Mouse (Mus musculus): ENCODE results near the gene Myo10.

The Myo10 gene

DNA sequence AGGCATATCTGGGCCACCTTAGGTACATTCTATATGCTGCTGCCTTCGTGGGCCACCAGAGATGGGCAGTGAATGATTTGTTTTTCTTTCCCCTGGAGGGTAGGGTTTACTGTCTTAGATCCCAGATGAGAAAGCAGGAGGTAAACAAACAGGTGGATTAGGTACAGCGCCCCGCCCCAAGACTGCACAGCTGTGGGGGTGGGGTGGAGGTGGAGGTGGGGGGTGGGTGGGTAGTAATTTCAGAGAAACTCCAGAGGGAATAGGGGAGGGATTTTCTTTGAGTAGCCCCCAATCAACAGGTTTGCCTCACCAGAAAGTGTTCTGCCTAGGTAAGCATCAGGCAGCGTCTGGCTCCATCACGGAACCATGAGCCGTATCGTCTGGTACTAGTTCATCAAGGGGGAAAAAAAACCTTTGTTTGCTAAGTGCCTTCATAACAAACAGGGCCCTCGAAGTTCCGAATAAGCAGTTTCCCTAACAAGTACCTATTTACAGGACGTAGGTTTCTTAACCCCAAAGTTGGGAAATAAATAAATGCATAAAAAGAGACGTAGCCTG is 221.8 kb downstream of the Myo10 start:
- DNase-seq (ENCODE audit: low spot score) = no peak

DNA sequence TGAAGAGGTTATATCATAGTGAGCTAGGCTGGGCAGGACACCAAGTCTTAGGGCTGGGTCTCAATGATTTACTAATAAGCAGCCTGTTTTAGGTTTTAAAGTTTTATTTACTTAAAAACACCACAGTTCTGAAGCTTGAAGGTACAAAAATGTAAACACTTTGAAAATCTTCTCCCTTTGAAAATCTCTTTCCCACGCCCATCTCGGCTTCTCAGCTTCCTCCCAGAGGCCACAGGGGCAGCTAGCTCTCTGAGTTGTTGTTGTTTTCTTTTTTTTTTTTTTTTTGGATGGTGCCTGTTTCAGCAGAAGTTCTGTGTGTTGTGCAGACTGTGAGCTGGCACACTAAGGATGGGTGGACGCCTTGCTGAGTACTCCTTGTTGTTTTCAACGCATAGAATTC is 222.4 kb downstream of the Myo10 start:
- no peak for DNase-seq (ENCODE audit: low spot score)

DNA sequence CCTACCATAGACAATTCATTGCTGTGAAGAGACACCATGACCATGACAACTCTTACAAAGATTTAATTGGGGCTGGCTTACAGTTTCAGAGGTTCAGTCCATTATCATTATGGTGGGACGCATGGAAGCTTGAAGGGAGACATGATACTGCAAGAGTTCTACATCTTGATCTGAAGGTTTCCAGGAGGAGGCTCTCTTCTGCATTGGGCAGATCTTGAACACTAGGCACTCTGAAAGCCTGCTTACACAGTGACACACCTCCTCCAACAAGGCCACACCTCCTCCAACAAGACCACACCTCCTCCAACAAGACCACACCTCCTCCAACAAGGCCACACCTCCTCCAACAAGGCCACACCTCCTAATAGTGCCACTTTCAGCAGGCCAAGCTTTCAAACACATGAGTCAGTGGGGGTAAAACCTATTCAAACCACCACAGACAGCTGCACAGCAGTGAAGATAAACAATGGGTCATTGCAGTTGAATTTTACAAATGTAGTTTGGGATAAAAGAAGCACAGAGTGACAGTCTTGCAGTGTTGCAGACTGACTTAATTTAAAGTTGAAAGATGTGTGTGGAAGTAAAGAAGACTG is 225.3 kb downstream of the Myo10 start:
- no peak for DNase-seq (ENCODE audit: low spot score)

DNA sequence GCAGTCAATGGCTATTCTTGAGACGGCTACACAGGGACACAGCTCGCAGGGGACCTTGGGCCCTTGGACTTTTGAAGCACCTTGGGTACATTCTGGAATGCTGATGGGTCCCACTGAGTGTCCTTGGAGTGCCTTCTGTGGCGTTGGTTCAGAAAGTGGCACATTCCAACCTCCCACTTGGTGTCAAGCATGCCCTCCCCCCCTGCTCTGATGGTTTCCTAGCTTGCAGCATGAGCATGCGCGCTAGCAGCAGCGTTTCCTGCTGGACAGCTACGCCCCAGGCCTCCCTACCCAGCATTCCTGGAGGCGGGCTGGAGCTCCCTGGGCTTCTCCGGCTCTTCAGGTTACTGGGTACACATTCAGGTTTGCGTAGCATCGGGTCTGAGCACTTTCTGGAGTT is 228.2 kb downstream of the Myo10 start:
- no peak for DNase-seq (ENCODE audit: low spot score)

DNA sequence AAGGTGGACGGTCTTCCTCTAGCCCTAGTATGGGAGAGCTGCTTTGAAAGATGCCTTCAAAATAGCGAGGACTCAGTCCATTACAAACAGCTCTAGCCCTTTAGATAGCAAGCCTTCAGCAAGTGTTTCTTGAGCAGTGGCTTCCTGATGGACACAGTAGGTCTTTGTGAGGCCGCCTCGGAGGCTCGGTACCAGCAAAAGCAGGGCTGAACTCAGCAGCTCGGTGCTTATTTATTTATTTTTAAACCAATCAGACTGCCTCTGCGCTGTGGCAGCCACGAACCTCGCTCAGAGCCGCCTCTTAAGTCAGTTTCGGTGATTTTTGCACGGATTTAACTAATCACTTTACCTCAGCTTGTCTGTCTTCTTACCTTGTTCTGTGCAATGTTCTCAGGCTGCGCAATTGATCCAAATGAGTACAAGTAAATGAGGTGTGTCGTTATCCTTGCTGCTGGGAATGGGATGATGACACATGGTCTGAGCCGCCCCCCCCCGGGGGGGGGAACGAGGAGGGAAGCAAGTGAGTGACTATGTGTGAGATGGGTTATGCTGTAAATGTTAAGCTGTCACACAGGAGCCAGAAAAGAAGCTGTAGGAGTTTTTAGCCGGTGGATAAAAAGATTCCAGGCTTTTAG is 232.1 kb downstream of the Myo10 start:
- DNase-seq (ENCODE audit: low spot score) = no peak

DNA sequence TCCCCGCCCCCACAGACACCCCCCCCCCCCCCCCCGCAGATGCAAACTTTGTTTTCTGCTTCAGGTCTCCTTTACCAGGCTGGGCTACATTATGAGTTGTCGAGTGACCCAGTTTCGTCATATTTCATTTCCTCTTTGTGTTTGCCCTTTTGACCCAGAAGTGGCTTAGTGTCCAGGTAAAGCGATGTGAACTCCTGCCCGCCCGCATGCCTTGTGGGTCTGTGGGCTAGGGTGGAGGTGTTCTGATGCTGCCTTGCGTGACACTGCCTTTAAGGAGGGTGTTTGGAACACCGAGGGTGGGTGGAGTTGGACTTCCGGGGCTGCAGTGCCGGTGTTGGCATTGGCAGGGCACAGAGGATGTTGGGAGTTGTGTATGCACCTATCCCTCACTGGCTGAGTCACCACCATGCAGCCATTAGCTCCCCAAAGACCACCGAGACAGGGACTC is 236.3 kb downstream of the Myo10 start:
- DNase-seq (ENCODE audit: low spot score) = no peak

DNA sequence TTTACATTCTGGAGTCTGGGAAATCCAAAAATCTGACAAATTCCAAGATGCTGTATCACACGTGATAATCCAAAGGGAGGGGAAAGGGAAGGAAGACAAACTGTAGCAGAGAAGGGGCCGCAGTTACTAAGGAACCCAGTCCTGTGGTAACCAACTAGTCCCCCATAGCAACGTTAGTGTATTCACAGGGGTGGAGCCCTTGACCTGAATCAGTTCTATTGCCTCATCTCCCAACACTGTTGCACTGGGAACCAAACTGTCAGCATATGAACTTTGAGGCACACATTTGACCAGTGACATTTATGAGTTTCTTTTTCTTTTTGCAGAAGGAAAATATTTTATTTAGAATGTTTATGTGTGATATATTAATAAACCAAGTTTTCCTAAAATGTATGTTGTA is 237.1 kb downstream of the Myo10 start:
- DNase-seq (ENCODE audit: low spot score) = no peak

DNA sequence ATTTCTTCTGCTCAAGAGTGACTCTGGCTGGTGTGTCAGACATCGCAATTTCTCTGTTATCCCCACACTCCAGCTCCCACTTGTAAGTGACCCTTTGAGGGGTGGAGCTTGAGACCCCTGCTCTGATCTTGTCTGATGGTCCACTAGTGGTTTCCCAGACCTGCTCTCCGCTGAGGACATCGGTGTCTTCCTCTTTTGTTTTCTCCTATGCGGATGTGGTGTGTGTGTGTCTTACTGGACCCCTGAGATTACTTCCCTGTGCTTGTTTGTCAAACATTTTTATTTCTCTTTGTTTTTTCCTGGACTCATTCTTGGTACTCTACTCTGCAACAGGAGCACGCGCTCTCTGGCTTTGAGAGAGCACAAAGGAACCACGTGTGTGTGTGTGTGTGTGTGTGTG is 239.6 kb downstream of the Myo10 start:
- no peak for DNase-seq (ENCODE audit: low spot score)
